Mouse (Mus musculus) layer of hippocampus, adult 18-20 months (tissue): ENCODE data around the gene Top2a. TPM values are rescaled to one million over a fixed set of nuclear protein-coding genes. Genes with fewer than 3 reads are reported as not detected.

Experiments used
- DNase-seq, 2 experiments: peaks; one replicate each; pipeline ENCODE4 v3.0.0; 2022; ENCODE audit warnings: low spot score in 2 of 2
- total RNA-seq, 2 experiments: library from RNA; stranded (reverse); gene quantifications; 2 replicates each; pipeline ENCODE4 v1.2.3; 2021

The Top2a gene
- total RNA-seq, 2 experiments from 2014 or later = 0.52 to 0.96 TPM

- DNase-seq = no peak
Observed at GRCm38 (mm10) chr11:98965416-98966077, 58.4 kb downstream of the Top2a start.

- DNase-seq = no peak
Observed at GRCm38 (mm10) chr11:98964616-98965415, 59.2 kb downstream of the Top2a start.

- DNase-seq = no peak
Observed at GRCm38 (mm10) chr11:98964201-98964615, 59.8 kb downstream of the Top2a start.

GRCm38 (mm10) chr11:98963191-98964021, 60.6 kb downstream of the Top2a start:
- peak in 1 of 2 experiments; percentile 41 for DNase-seq

- no peak for DNase-seq
Observed at GRCm38 (mm10) chr11:98962421-98963095, 61.4 kb downstream of the Top2a start.

- DNase-seq = no peak
Observed at GRCm38 (mm10) chr11:98961766-98962165, 62.2 kb downstream of the Top2a start.

GRCm38 (mm10) chr11:98961051-98961592, 62.9 kb downstream of the Top2a start:
- no peak for DNase-seq

- DNase-seq = peak in 1 of 2 experiments; percentile 32
Observed at GRCm38 (mm10) chr11:98960313-98960906, 63.6 kb downstream of the Top2a start.

- peak in 1 of 2 experiments; percentile 72 for DNase-seq
Observed at GRCm38 (mm10) chr11:98959437-98960312, 64.3 kb downstream of the Top2a start.

- DNase-seq = no peak
Observed at GRCm38 (mm10) chr11:98956340-98956739, 67.6 kb downstream of the Top2a start.

GRCm38 (mm10) chr11:98955707-98956235, 68.2 kb downstream of the Top2a start:
- no peak for DNase-seq

GRCm38 (mm10) chr11:98954801-98955706, 68.9 kb downstream of the Top2a start:
- DNase-seq = no peak

GRCm38 (mm10) chr11:98954373-98954772, 69.6 kb downstream of the Top2a start:
- DNase-seq = peak in 1 of 2 experiments; percentile 78

GRCm38 (mm10) chr11:98953835-98954320, 70.1 kb downstream of the Top2a start:
- no peak for DNase-seq

GRCm38 (mm10) chr11:98953361-98953760, 70.6 kb downstream of the Top2a start:
- no peak for DNase-seq

- DNase-seq = no peak
Observed at GRCm38 (mm10) chr11:98952736-98953135, 71.3 kb downstream of the Top2a start.

GRCm38 (mm10) chr11:98952111-98952510, 71.9 kb downstream of the Top2a start:
- no peak for DNase-seq
